Mouse (Mus musculus): ENCODE data around the gene Adipoq.

Adipoq gene

DNA sequence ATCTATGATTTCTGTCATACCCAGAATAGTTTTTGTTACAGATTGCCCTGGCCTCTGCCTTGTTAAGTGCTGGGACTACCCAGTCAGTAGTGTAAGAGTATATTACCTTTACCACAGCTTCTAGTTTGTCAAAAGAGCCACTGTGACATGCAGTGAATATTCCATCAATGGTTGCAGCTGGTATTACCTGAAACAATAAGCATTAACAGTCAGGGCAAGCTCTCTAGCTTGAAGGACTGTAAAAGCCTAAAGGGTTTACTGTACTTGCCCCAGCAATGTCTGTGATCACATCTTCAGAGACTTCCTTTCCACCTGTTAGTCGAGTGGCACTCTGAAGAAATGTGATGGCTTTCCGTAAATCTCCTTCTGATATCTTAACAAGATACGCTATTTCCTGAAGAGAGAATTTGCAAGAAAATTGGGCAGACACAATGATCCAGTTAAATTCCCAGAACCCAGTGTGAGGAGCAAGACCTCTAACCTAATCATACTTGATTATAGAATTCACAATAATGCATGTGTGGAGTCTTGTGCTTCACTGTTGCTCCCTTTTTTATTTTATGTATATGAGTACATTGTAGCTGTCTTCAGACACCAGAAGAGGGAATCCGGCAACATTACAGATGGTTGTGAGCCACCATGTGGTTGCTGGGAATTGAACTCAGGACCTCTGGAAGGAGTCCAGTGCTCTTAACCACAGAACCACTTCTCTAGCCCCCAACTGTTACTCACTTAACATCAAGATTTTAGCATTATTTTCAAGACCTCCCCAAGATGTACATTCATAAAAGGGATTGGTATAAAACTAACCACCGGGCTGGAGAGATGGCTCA, 31.8 kb upstream of the Adipoq start:
- no peak for DNase-seq (ENCODE audit: low spot score in 2 of 2)

DNA sequence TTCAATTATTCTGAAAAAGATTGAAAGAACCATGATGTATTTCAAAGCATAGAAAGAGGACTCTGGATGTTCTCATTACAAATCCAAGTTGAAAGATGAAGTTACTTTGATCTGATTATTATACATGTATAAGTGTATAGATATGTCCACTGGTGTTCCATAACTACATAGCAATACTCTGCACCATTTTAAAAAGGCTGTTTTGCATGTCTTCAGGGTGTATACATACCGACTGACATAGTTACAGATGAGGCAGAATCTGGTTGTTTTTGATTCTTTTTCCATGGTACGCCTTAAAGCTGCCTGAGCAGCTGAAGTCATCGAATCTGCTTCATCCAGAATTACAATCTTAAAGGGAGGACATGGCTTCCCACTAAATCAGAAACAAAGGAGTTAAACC, 30.9 kb upstream of the Adipoq start:
- no peak for DNase-seq (ENCODE audit: low spot score in 2 of 2)

GRCm38 (mm10) chr16:23117173-23117572, 29.2 kb upstream of the Adipoq start:
- no peak for DNase-seq (ENCODE audit: low spot score in 2 of 2)

DNA sequence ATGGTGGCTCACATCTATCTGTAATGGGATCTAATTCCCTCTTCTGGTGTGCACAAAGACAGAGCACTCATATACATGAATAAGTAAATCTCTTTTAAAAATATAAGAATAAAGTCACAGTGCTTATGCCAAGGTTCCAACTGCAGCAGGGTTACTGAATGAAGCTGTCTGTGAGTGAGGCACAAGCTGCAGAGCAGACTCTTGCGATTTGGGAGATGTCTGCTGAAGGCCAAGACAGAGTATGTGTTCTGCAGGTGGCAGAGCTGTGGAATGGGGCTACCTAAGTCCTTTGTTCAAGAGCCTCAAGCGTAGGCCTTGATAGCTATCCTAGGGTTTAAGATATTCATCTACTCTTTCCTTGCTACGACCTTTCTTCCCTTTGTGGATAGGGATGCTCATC, 23.9 kb upstream of the Adipoq start:
- no peak for DNase-seq (ENCODE audit: low spot score in 2 of 2)

- no peak for DNase-seq (ENCODE audit: low spot score in 2 of 2)
These were observed 23.2 kb upstream of the Adipoq start for GRCm38 (mm10) chr16:23123104-23123503.

DNA sequence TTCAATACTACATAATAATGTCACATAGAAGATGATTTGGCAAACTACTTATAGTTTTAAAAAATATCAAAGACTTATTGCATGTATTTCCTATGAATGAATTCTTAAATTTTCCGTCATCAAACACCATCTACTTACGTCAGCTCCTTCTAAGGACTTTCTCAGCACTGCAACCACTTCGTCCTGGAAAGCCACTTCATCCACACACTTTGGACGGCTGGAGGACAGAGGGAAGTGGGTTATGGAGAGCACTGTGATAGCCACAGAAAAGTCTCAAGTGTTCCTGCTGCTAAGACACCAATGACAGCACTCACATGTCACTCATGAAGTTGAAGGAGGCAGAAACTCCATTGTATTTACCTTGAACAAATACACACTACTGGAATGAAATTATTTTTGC, 21.9 kb upstream of the Adipoq start:
- DNase-seq (ENCODE audit: low spot score in 2 of 2): no peak

DNA sequence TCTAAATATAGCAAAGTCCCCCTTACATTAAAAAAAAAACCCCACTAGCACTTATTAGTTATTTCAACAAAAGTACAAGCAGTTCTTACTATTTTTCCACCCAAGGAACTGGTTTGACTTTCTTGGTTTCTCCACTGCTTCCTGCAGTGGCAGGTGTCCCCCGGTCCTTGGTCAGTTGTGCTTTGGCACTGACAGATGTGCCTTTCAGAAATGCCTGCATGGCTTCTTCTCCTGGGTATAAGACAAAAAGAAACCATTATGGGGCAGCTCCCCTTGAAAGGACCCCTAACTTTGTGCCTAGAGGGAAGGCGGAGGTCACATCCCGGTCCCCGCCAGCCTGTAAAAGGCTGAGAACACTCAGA, 19.0 kb upstream of the Adipoq start:
- no peak for DNase-seq (ENCODE audit: low spot score in 2 of 2)

DNA sequence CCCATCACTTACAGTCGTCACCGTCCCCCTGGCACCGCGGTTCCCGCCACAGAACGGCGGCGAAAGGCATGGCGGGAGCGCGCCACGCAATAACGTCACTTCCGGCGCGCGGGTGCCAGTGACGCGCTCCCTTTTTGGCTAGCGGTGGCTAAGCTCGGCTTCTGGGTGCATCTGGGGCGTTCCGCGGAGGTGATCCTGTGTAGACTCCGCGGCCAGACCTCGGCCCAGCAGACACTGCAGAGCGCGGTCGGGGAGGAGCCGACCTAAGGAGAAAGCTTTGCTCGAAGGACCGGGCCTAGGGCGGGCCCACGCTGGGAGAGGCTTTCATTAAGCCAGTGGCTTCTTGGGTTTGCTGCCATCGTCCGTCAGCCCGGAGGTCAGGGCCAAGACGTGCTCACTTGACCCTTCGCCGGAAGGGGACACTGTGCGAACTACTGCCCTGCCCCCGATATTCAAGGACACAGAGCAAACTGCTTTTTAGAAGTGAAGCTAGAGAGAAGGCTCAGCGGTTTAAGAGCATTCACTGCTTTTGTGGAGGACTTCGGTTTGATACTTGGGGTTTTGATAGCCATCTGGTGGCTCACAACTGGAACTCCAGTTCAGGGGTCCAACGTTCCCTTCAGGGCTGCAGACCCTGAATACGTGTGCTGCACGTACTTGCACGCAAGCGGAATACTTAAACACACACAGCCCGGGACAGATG, 18.5 kb upstream of the Adipoq start, which contains the start of gene Rfc4:
Gene Rfc4, minus strand, starts transcription at position 65 of the 703 bp plus-strand sequence.
- DNase-seq (ENCODE audit: low spot score in 2 of 2): peak; percentile 82 to 89

DNA sequence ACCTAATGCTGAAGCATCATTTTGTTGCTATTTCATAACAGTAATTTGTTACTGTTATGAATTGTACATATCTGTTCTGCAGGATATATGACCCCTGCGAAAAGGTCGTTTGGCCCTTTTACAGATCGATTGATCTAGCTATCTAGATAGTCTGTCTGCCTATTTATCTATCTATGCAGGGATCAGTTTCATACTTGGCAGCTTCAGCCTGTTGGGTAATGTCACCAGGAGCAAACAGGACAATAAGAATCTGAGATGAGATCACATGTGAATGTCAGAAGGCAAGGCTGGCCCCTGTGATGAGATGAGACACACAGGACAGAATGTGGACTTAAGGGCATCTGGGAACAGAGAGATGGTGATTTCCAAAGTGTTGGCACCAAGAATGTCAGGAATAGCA, 16.0 kb upstream of the Adipoq start:
- no peak for DNase-seq (ENCODE audit: low spot score in 2 of 2)

DNA sequence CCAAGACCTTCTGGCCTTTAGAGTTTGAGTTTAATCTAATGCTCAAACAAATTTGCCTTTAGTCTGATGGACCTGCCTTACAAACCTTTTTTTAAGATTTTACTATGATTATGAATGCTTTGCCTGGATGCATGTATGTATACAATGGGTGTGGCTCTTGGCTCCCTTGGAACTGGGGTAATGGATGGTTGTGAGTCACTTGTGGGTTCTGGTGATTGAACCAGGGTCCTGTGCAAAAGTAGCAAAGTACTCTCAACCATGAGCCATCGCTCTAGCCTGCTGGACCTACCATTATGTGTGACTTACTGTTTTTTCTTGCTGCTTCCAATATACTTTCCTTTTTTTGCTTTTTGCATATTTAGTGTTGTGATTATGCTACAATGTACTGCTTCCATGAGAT, 14.0 kb upstream of the Adipoq start:
- no peak for DNase-seq (ENCODE audit: low spot score in 2 of 2)

DNA sequence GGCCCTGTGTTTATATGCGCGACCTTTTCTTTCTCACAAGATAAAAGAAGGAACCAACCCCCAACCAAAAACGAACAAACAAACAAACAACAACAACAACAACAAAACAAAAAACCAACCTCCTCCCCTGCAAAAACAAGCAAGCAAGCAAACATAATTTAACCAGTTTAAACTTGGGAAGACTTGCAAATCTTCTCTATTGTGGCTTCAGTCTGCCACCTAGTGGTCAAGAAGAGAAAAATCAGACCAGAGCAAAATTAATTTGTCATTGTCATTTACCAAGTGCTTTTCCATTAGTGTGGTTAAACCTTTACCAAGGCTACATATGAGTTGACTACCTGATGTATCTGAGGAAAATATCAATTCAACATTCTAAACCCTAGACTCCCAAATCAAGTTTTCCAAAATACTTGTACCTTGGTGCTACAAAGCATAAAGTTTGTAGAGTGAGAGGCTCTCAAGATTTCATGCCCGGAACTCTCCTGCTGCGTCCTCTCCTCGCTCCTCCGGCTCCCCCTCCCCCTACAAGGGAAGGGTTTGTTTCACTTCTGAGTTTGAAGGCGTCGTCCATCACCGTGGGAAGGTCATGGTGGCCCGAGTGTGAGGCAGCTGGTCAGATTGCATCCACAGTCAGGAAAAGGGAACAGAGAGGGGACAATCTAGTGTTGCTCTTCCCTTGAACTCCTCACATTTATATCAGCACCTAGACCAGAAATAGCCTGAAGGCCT, 10.8 kb upstream of the Adipoq start:
- no peak for DNase-seq (ENCODE audit: low spot score in 2 of 2)

DNA sequence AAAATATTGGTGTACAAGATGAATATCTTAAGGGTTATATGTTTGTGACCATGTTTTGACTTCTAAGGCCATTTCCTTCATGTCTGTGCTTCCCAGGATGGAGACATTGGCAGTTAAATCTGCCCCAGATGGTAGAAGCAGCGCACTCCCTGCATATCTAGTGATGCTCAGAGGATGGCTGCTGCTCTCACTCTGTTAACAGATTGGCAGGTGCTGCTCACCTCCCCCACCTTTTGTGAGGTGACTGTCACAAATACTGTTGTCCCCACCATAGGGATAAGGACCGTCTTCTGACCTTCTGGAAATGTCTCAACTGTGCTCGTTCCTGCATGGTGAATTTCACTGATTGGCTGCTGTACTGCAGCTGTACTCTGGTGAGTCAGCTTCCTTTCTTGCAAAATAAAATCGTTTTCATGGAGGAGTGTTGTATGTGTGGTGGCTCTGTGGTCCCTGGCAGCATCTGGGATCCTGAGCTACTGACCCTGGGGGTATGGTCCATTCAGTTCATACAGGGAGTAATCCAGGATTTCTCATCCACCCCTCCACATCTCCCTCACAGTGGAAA, 9.8 kb upstream of the Adipoq start:
- DNase-seq (ENCODE audit: low spot score in 2 of 2): no peak

- DNase-seq (ENCODE audit: low spot score in 2 of 2): no peak
These were observed 5.4 kb upstream of the Adipoq start for GRCm38 (mm10) chr16:23140911-23141310.

- no peak for DNase-seq (ENCODE audit: low spot score in 2 of 2)
These were observed 2.0 kb upstream of the Adipoq start for GRCm38 (mm10) chr16:23144326-23144725.

GRCm38 (mm10) chr16:23145211-23145610, 1.1 kb upstream of the Adipoq start:
- DNase-seq (ENCODE audit: low spot score in 2 of 2): no peak

DNA sequence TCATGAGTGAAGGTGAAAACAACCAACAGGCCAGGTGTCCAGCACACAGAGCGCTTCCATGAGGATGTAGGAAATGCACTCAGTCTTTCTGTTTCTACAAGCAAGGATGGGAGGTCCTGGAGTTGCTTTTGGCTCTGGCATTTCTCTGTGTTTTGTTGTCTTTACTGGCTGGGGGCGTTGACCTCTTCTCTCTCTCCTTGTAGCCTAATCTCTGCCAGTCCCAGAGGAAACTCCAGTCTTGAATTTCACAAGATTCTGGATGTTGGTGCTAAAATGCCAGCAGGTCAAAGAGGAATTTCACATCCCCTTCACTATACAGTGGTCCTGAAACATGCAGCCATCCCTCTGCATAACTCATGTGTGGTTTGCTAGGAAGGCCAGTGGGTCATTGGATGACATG, 2.6 kb downstream of the Adipoq start:
- no peak for DNase-seq (ENCODE audit: low spot score in 2 of 2)

GRCm38 (mm10) chr16:23149396-23149795, 3.1 kb downstream of the Adipoq start:
- no peak for DNase-seq (ENCODE audit: low spot score in 2 of 2)

DNA sequence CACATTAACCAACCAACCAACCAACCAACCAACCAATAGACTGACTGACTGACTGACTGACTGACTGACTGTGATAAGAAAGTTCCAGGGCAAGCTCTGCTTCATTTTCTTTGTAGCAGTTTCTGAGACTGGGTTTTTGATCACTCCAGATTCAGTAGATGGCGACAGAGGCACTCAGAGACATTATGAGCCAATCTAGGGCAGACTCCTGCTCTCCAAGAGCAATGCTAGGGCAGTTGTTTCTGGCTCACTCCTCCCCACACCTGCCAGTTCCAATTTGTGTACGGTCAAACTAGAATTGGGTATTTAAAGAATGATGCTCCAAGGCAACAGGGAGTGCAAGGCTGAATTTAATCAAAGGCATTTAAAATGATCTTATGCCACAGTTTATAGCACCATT, 5.1 kb downstream of the Adipoq start:
- DNase-seq (ENCODE audit: low spot score in 2 of 2): peak in 1 of 2 experiments; percentile 12

DNA sequence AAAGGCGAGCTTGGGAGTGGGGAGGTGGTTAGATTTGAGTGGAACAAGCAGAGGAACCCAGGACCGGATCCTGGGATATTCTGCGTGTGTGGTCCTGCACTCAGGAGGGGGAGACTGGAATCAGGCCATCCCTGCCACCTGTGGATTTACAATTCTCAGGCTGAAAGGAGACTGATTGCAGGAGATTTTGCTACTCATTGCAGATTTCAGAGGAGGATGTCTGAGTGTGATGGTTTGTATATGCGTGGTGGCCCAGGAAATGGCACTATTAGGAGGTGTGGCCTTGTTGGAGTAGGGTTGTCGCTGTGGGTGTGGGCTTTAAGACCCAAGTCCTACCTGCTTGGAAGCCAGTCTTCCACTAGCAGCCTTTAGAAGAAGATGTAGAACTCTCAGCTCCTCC, 7.9 kb downstream of the Adipoq start:
- DNase-seq (ENCODE audit: low spot score in 2 of 2): no peak

DNA sequence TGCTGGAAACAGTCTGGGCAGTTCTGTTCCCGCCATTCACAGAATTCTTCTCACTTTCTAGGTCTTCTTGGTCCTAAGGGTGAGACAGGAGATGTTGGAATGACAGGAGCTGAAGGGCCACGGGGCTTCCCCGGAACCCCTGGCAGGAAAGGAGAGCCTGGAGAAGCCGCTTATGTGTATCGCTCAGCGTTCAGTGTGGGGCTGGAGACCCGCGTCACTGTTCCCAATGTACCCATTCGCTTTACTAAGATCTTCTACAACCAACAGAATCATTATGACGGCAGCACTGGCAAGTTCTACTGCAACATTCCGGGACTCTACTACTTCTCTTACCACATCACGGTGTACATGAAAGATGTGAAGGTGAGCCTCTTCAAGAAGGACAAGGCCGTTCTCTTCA, 10.7 kb downstream of the Adipoq start:
- DNase-seq (ENCODE audit: low spot score in 2 of 2): no peak

- DNase-seq (ENCODE audit: low spot score in 2 of 2): no peak
These were observed 12.0 kb downstream of the Adipoq start for GRCm38 (mm10) chr16:23158292-23158691.

GRCm38 (mm10) chr16:23158957-23159356, 12.6 kb downstream of the Adipoq start:
- DNase-seq (ENCODE audit: low spot score in 2 of 2): no peak

Data from spleen, postnatal 14 days (tissue).